Mouse (Mus musculus) heart, postnatal 36 days (tissue): ENCODE measurements around the gene Trio. TPM values are rescaled to one million over a fixed set of nuclear protein-coding genes. Genes with fewer than 3 reads are reported as not detected.

Experiments
- DNase-seq, 2 experiments: peaks; one replicate each; pipeline ENCODE4 v3.0.0; 2021 to 2022
- intact Hi-C: fragments of 180-260 bp; cut with DNase I; formaldehyde crosslinking; loops from one replicate; pipeline ENCODE4 v1.15.1; 2025
- total RNA-seq, 2 experiments: library from RNA; stranded (reverse); gene quantifications; 2 replicates each; pipeline ENCODE4 v1.2.3; 2021

The Trio gene
- total RNA-seq, 2 experiments from 2014 or later, result 34.6 to 39.9 TPM

- no peak for DNase-seq
- intact Hi-C loops, result no loop called here
Observed at GRCm38 (mm10) chr15:27995421-27995820, 30.2 kb downstream of the Trio start.

DNA sequence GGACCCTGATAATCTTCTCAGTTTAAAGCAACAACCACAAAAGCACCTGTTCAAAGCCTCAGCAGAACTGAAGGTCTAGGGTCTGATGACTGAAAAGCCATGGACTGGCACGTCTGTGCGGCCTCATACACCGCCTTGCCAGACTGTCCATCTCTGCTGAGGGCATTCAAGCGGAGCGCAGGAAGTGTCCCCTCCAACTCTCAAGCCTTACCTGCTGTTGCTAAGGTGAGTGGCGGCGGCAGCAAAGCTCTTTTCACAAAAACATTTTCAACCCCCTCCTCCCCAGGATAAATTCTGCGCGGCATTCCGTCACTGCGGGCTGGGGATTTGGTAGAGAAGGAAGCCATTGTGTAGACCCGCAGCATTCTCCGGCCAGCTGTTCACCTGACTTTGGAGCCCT, 30.8 kb downstream of the Trio start:
- intact Hi-C loops, result loop anchor here (5.0 kb wide), 1 partner anchor 48 kb away; no protein-coding TSS in a partner anchor
- DNase-seq, result no peak

DNA sequence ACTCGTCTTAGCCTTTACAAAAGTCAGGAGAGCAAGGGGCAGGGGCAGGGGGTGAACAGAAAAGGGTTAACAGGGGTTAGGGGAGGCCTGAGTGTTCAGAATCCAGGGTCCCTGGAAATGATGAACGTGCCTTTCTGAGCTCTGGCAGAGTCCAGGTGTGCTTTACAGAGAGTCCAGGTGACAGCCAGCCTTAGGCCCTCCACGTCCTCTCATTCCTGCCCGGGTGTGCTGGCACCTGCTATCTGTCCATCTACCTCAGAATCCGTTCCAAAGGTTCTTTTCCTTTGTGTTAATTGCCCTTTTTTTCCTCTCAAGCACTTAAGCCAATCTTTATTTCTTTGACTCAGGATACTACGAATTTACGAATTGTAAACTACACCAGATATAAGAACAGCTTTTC, 32.1 kb downstream of the Trio start:
- intact Hi-C loops, result loop anchor here (5.0 kb wide), 1 partner anchor 46 kb away; no protein-coding TSS in a partner anchor
- DNase-seq, result no peak

DNA sequence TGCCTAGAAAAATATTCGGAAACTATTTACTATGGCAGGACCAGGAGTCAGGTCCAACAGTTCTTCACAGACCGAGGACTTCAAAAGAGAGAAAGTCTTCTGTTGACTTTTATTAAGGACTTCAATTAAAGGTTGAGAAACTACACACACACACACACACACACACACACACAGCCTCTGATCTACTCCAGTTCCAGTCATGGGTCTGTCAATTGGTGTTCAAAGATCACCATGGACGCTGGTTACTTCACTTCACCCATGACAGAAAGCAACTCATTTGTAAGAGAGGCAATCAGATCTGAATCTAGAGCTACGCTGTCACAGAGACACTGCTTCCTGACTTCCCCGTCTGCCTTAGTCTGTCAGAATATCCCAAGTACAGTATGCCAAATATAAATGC, 33.1 kb downstream of the Trio start:
- intact Hi-C loops, result loop anchor here (5.0 kb wide), 1 partner anchor 45 kb away; no protein-coding TSS in a partner anchor
- DNase-seq, result no peak

- DNase-seq, result no peak
- intact Hi-C loops, result loop anchor here (5.0 kb wide), 1 partner anchor 45 kb away; no protein-coding TSS in a partner anchor
Observed at GRCm38 (mm10) chr15:27991892-27992593, 33.6 kb downstream of the Trio start.

- intact Hi-C loops, result loop anchor here (5.0 kb wide), 1 partner anchor 44 kb away; no protein-coding TSS in a partner anchor
- DNase-seq, result no peak
Observed at GRCm38 (mm10) chr15:27991066-27991701, 34.5 kb downstream of the Trio start.

GRCm38 (mm10) chr15:27987979-27988378, 37.7 kb downstream of the Trio start:
- DNase-seq, result no peak
- intact Hi-C loops, result loop anchor here (10.0 kb wide), 1 partner anchor 847 kb away; no protein-coding TSS in a partner anchor

DNA sequence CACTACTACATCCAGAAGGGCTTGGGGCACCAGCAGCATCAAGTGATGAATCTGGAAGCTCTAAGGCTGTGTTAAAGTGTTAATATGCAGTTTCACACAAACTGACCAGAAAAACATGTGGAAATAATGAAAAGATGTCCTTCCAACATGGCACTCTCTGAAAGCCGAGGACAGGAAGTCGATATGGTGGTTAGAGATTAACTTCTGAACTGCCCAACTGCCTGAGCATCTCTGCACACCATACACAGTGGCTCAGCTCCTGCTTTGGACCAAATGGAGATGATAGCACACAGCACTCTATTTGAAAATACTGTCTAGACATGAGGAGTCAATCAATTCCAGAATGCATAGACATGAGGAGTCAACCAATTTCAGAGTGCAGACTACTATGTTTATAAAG, 40.8 kb downstream of the Trio start:
- intact Hi-C loops, result loop anchor here (10.0 kb wide), 1 partner anchor 850 kb away; no protein-coding TSS in a partner anchor
- no peak for DNase-seq

DNA sequence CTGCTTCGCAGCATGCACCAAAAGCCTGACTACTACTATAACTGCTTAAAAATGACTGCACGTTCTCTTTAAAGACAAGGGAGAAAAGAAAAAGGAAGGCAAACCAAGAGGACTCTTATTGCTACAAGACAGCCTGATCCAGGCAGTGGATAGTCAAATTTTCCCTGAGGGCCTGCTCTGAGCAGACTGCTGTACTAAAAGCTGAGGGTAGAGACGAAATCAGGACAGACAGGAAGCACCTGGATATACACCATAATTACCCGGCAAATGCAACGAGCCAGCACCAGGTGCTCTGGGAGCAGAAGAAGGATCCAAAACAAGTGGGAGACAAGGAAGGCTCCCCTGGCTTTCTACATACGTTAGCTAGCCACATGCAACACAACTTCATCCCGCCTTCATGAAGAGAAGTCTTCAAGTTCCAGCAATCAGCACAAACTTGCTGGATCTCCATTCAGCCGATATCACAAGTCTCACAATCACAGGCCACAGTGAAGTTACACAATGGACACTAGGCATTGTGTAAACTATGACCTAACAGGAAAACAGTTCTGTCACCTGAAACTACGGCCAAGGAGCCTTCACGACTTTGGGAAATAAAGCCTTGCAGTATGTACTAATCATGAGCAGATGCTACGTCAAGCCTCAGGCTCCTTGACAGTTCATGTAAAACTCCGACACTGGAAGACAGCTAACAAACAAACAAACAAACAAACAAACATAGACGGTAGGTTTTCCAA, 43.7 kb downstream of the Trio start:
- DNase-seq, result no peak
- intact Hi-C loops, result loop anchor here (10.0 kb wide), 1 partner anchor 853 kb away; no protein-coding TSS in a partner anchor

DNA sequence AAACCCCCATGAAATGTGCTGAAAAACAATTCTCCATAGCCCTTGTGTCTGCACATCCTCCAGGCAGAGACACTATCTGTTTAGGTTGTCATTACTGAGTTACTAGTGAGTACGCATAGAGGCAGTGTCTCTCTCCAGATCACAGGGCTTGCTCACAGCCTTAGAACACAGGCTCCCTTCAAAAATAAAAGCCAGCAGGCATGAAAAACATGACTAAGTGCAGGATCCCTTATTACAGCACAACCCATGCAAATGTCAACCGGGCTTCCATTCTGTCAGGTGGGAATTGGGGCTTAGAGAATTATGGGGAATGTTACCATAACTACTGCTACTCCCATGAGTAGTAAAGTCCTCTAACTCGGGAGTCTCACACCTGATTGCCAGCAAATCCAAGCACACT, 44.4 kb downstream of the Trio start:
- intact Hi-C loops, result loop anchor here (10.0 kb wide), 1 partner anchor 854 kb away; no protein-coding TSS in a partner anchor
- no peak for DNase-seq

DNA sequence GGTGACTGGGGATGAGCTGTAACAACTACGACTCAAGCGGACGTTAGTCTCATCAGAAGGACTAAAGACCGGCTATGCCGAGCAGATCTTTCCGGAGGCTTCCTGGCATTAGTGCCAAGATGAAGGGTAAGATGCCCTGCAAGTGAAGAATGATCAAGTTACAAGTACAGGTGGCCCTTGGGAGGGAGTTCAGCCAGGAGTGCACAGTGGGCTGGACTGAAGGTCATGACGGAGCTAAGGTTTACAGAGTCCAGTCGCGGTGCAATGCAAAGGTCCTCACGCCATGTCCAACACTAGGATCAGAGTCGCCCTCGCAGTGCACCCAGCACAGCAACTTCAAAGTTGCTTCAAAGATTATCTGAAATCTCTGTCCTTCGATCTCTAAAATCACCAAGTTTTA, 45.2 kb downstream of the Trio start:
- DNase-seq, result no peak
- intact Hi-C loops, result loop anchor here (10.0 kb wide), 1 partner anchor 854 kb away; no protein-coding TSS in a partner anchor

DNA sequence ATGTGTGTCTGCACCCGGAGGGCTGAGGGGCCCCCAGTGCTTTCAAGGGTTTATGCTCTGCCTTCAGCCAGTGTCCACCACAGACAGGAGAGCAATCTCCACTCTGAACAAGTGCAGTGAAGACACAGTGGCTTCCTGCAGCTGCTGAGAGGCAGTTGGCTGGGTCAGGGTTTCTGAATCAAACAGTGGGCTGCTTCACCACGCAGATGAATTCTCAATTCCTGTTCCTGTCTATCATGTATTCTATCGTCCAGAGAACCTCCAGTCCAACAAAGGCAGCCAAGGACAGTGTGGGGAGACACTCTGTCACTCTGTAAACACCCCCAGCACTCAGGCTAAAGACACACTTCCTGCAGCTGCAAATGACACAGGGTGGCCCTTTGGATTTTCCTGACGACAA, 48.7 kb downstream of the Trio start:
- intact Hi-C loops, result no loop called here

GRCm38 (mm10) chr15:27976366-27976765, 49.3 kb downstream of the Trio start:
- DNase-seq, result no peak
- intact Hi-C loops, result no loop called here

More for the DNA sequence above, 48.7 kb downstream of the Trio start:
- DNase-seq, result no peak

DNA sequence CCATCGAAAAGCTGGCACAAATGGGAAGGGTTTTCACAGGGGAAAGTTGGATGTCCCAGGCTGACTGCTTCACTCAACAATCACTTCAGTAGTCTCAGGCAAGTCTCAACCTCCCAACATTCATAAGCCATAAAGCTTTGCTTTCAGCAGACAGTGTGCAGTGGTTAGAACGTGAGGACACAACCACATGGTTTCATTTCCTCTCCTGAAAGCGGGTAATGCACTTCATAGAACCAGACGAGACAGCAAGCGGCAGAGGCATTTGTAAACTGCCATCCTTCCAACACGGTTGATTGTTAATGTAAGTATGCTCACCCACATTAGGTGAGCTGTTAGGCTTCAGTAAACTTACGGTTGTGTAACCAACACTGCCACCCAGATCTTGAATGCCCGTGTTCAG, 51.0 kb downstream of the Trio start:
- intact Hi-C loops, result no loop called here
- DNase-seq, result no peak

- DNase-seq, result no peak
- intact Hi-C loops, result no loop called here
Observed at GRCm38 (mm10) chr15:27968183-27968582, 57.5 kb downstream of the Trio start.

- DNase-seq, result no peak
- intact Hi-C loops, result no loop called here
Observed at GRCm38 (mm10) chr15:27967128-27967876, 58.3 kb downstream of the Trio start.

DNA sequence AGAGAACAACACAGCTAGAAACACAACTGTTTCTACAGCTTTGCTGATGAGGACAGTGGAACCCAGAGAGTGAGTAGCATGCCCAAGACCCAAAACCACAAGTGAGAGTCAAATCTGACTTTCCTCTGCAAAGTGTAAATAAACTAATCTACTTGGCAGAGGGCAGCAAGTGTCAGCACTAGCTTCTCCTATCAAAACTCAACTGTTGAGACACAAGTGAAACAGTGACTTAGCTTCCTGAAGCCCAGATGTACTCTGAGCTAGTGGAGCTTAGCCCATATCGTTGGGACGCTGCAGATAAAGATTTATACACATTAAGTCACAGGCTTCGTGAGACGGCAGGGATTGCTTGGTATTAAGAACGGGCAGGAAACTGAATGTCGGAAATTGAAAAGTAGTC, 60.8 kb downstream of the Trio start:
- intact Hi-C loops, result loop anchor here (2.0 kb wide), 1 partner anchor 14 kb away; no protein-coding TSS in a partner anchor
- DNase-seq, result no peak

DNA sequence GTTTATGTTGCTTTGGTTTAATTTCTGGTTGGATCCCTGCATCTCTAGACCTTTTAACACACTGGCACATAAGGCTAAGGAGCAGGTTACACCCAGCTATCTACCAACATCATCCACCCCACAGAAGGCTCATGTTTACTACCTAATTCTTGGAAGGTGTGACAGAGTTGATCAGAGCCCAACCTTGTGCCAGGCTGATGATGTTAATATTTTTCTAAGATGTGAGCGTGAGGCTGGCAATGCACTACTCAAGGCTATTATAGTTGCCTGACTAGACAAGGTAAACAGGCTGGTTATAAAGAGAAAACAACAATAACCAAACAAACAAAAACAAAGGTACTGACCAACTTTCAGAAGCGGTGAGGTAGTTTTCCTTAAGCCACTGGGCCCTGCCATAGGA, 62.1 kb downstream of the Trio start:
- no peak for DNase-seq
- intact Hi-C loops, result no loop called here

GRCm38 (mm10) chr15:27960642-27961041, 65.0 kb downstream of the Trio start:
- no peak for DNase-seq
- intact Hi-C loops, result no loop called here

DNA sequence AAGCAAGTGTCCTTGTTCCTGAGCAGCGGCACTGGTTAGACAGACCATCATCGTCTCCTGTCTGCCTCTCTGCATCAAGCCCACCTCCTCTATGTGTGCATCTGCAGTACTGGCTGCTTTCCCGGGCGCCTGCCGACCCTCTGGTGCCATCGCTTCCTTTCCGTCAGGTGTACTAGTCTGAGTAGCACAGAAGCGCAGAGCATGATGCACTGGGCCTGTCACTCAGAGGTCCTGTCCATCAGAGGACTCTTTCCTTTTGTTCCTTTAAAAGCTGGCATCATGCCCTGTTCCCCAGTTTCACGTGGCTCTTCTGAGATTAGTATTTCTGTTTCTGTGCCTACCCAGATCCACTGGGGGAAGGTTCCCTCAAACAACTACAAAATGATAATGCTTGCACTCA, 67.8 kb downstream of the Trio start:
- no peak for DNase-seq
- intact Hi-C loops, result no loop called here
